Comparison of ENCODE assay signal across 8 mouse cellular contexts in genomic region chr15:11364795-11365194, GRCm38 (mm10). TPM values are rescaled to one million over a fixed set of nuclear protein-coding genes. Genes with fewer than 3 reads are reported as not detected.
DNase-seq lines count a peak whose midpoint lies in the region; ATAC-seq and TF ChIP-seq lines count a peak whose summit lies in the region.

No protein-coding gene starts in this region.

- TF ChIP-seq EP300 in lung, postnatal 0 days (IDR thresholded peaks at IDR 0.05): no peak

- no peak overlapping the region for H3K4me2 ChIP-seq in forebrain, embryonic 14.5 days (ENCODE audit: low read length)
- no peak overlapping the region for H3K4me2 ChIP-seq in forebrain, embryonic 16.5 days (ENCODE audit: low read length)
- H3K4me2 ChIP-seq in lung, postnatal 0 days (replicated peaks; ENCODE audit: low read depth, low read length): no peak overlapping the region

- H3K9me3 ChIP-seq in forebrain, embryonic 14.5 days (replicated peaks; ENCODE audit: control insufficient read depth, low read length): no peaks in the 10 kb centered on the region
- no peaks in the 10 kb centered on the region for H3K9me3 ChIP-seq in forebrain, embryonic 16.5 days (ENCODE audit: control insufficient read depth, low read length)
- no peaks in the 10 kb centered on the region for H3K9me3 ChIP-seq in lung, postnatal 0 days (ENCODE audit: low read length)

- ATAC-seq in forebrain, embryonic 14.5 days: peak; percentile 57
- ATAC-seq in forebrain, embryonic 16.5 days: no peak
- no peak for ATAC-seq in lung, postnatal 0 days

- no peak overlapping the region for H3K27ac ChIP-seq in forebrain, embryonic 14.5 days (ENCODE audit: low read depth, low read length)
- H3K27ac ChIP-seq in forebrain, embryonic 16.5 days (ENCODE audit: low read length): no peak overlapping the region
- no peak overlapping the region for H3K27ac ChIP-seq in lung, postnatal 0 days (ENCODE audit: low read length)

- H3K9ac ChIP-seq in forebrain, embryonic 14.5 days (ENCODE audit: low read length): no peak overlapping the region
- no peak overlapping the region for H3K9ac ChIP-seq in forebrain, embryonic 16.5 days (replicated peaks; ENCODE audit: low read depth, low read length)
- H3K9ac ChIP-seq in lung, postnatal 0 days (replicated peaks; ENCODE audit: low read depth): no peak overlapping the region

- peak; percentile 74 for DNase-seq in forebrain, embryonic 14.5 days (ENCODE audit: low spot score)
- DNase-seq in lung, postnatal 0 days (ENCODE audit: low spot score): peak; percentile 22
- DNase-seq in lung, postnatal 4 days: no peak
- peak; percentile 63 for DNase-seq in layer of hippocampus, adult 9-10 months (ENCODE audit: low spot score)
- peak; percentile 65 for DNase-seq in right cerebral cortex, postnatal 14 days
- DNase-seq in spleen, postnatal 14 days (ENCODE audit: low spot score in 2 of 2): no peak
- no peak for DNase-seq in cerebellum, adult 11-12 months

- H3K27me3 ChIP-seq in forebrain, embryonic 14.5 days (replicated peaks; ENCODE audit: control insufficient read depth, insufficient read depth, low read length): no peaks in the 10 kb centered on the region
- H3K27me3 ChIP-seq in forebrain, embryonic 16.5 days (replicated peaks; ENCODE audit: control insufficient read depth, insufficient read depth, low read length): no peaks in the 10 kb centered on the region
- H3K27me3 ChIP-seq in lung, postnatal 0 days (replicated peaks; ENCODE audit: insufficient read depth, low read length): no peaks in the 10 kb centered on the region

- no peak overlapping the region for H3K4me3 ChIP-seq in forebrain, embryonic 14.5 days (ENCODE audit: low read depth, low read length)
- H3K4me3 ChIP-seq in forebrain, embryonic 16.5 days (replicated peaks; ENCODE audit: low read length): no peak overlapping the region
- no peak overlapping the region for H3K4me3 ChIP-seq in lung, postnatal 0 days (ENCODE audit: low read depth, low read length)

- WGBS in forebrain, embryonic 14.5 days: 97% methylated on average over 1 of the region's 1 CpGs
- 92% methylated on average over 1 of the region's 1 CpGs for WGBS in forebrain, embryonic 16.5 days
- WGBS in lung, postnatal 0 days: 94% methylated on average over 1 of the region's 1 CpGs

- no peaks in the 10 kb centered on the region for H3K36me3 ChIP-seq in forebrain, embryonic 14.5 days (ENCODE audit: control insufficient read depth, insufficient read depth, low read length)
- H3K36me3 ChIP-seq in forebrain, embryonic 16.5 days (ENCODE audit: control insufficient read depth, insufficient read depth): no peaks in the 10 kb centered on the region
- no peaks in the 10 kb centered on the region for H3K36me3 ChIP-seq in lung, postnatal 0 days (ENCODE audit: insufficient read depth, low read length)

- no peaks in the 10 kb centered on the region for H3K4me1 ChIP-seq in forebrain, embryonic 14.5 days (ENCODE audit: control insufficient read depth, insufficient read depth, low read length)
- H3K4me1 ChIP-seq in forebrain, embryonic 16.5 days (replicated peaks; ENCODE audit: control insufficient read depth, insufficient read depth, low read length): no peaks in the 10 kb centered on the region; the same call in 1 of the 2 replicates
- no peaks in the 10 kb centered on the region for H3K4me1 ChIP-seq in lung, postnatal 0 days (ENCODE audit: insufficient read depth, low read depth, low read length)

- TF ChIP-seq CTCF in lung, postnatal 0 days (IDR thresholded peaks at IDR 0.05): no peak

RNA-seq across cellular contexts. Expression of gene Tars, which starts 34.7 kb away (rescaled TPM):
- polyA plus RNA-seq in forebrain, embryonic 14.5 days (2014; fragmentation: Nextera tagmentation; extraction: Ambion mirVana): 53.6 and 58.4 TPM in 2 replicates
- polyA plus RNA-seq in forebrain, embryonic 16.5 days (2015; fragmentation: Nextera tagmentation; extraction: Ambion mirVana): 52.6 and 57.6 TPM in 2 replicates
- 23.0 and 25.1 TPM in 2 replicates for polyA plus RNA-seq in lung, postnatal 0 days (2015; fragmentation: Nextera tagmentation; extraction: Ambion mirVana)

Comparison
In these comparisons a context has a peak if more than half of its experiments do, and no peak if none do; other contexts are left out.
1. DNase-seq: peak in forebrain, embryonic 14.5 days (single experiment), lung, postnatal 0 days (single experiment), layer of hippocampus, adult 9-10 months (single experiment) and right cerebral cortex, postnatal 14 days (single experiment); none in lung, postnatal 4 days (0 of 2), spleen, postnatal 14 days (0 of 2) and cerebellum, adult 11-12 months (single experiment).